Mouse (Mus musculus) ES-Bruce4 (cell line): ENCODE data around the gene Rbm14.

ENCODE experiments used
- CTCF ChIP-seq: IDR thresholded peaks from one replicate; pipeline ENCODE4 v1.8.1; 2011; ENCODE audit warnings: low read depth, low read length
- EP300 ChIP-seq: IDR thresholded peaks from 2 replicates; pipeline ENCODE4 v1.6.1; 2011; ENCODE audit warnings: low read depth, low read length; ENCODE audit not compliant: insufficient read depth
- POLR2A ChIP-seq: IDR thresholded peaks from one replicate; pipeline ENCODE4 v1.8.1; 2011; ENCODE audit warnings: low read length; ENCODE audit not compliant: insufficient read depth

- TF ChIP-seq CTCF (no peak), POLR2A (no peak), EP300 (no peak)
These were observed 5.9 kb upstream of the Rbm14 start for GRCm38 (mm10) chr19:4817182-4817835.
